Mouse (Mus musculus) right cerebral cortex, postnatal 10 days (tissue): ENCODE measurements around the gene Lyst.
A peak's percentile ranks its signal among the peaks of the same experiment; 100 is the strongest.

Source experiments
- DNase-seq, 2 experiments: peaks; one replicate each; pipeline ENCODE4 v3.0.0; 2021; ENCODE audit warnings: low spot score in 2 of 2

Gene Lyst

GRCm38 (mm10) chr13:13573572-13574257 is 16.5 kb upstream of the Lyst start:
- peak; percentile 49 to 63 for DNase-seq

- peak; percentile 31 to 40 for DNase-seq
Observed at GRCm38 (mm10) chr13:13574258-13574870, 15.8 kb upstream of the Lyst start.

- DNase-seq, result no peak
Observed at GRCm38 (mm10) chr13:13575106-13575505, 15.1 kb upstream of the Lyst start.

GRCm38 (mm10) chr13:13576469-13577205 is 13.6 kb upstream of the Lyst start:
- no peak for DNase-seq

- DNase-seq, result no peak
Observed at GRCm38 (mm10) chr13:13581988-13582387, 8.2 kb upstream of the Lyst start.

GRCm38 (mm10) chr13:13583473-13583872 is 6.7 kb upstream of the Lyst start:
- no peak for DNase-seq

GRCm38 (mm10) chr13:13587653-13588184 is 2.5 kb upstream of the Lyst start:
- DNase-seq, result no peak

GRCm38 (mm10) chr13:13588518-13588917 is 1.7 kb upstream of the Lyst start:
- DNase-seq, result no peak

GRCm38 (mm10) chr13:13589032-13589431 is 1.2 kb upstream of the Lyst start:
- no peak for DNase-seq

GRCm38 (mm10) chr13:13591892-13592291 is 1.7 kb downstream of the Lyst start:
- DNase-seq, result no peak

- no peak for DNase-seq
Observed at GRCm38 (mm10) chr13:13596424-13597044, 6.3 kb downstream of the Lyst start.

GRCm38 (mm10) chr13:13597896-13598295 is 7.7 kb downstream of the Lyst start:
- DNase-seq, result no peak

- no peak for DNase-seq
Observed at GRCm38 (mm10) chr13:13601407-13601806, 11.2 kb downstream of the Lyst start.

- DNase-seq, result no peak
Observed at GRCm38 (mm10) chr13:13606149-13606548, 16.0 kb downstream of the Lyst start.

- no peak for DNase-seq
Observed at GRCm38 (mm10) chr13:13608311-13608710, 18.1 kb downstream of the Lyst start.

- DNase-seq, result no peak
Observed at GRCm38 (mm10) chr13:13609655-13610054, 19.5 kb downstream of the Lyst start.

- DNase-seq, result peak in 1 of 2 experiments; percentile 38
Observed at GRCm38 (mm10) chr13:13612882-13613281, 22.7 kb downstream of the Lyst start.

- DNase-seq, result no peak
Observed at GRCm38 (mm10) chr13:13614235-13614634, 24.0 kb downstream of the Lyst start.

GRCm38 (mm10) chr13:13621456-13621855 is 31.3 kb downstream of the Lyst start:
- DNase-seq, result no peak

GRCm38 (mm10) chr13:13622565-13622964 is 32.4 kb downstream of the Lyst start:
- no peak for DNase-seq

- DNase-seq, result no peak
Observed at GRCm38 (mm10) chr13:13633746-13634145, 43.5 kb downstream of the Lyst start.

GRCm38 (mm10) chr13:13634706-13635105 is 44.5 kb downstream of the Lyst start:
- DNase-seq, result no peak
